Mouse (Mus musculus) MEL (cell line): Measurements from ENCODE around the gene Nadk2. TPM values are rescaled to one million over a fixed set of nuclear protein-coding genes. Genes with fewer than 3 reads are reported as not detected.

Source experiments
- DNase-seq: peaks from one replicate; pipeline ENCODE4 v3.0.0; 2011; ENCODE audit warnings: low read depth, low spot score
- H3K27ac ChIP-seq: 2 replicates; pipeline ENCODE4 v1.5.1; 2012; ENCODE audit warnings: low read depth, mild to moderate bottlenecking, control low read depth, low read length, moderate library complexity; ENCODE audit not compliant: control insufficient read depth
- H3K27me3 ChIP-seq, 2 experiments: fragments of 150-350 bp in 1 of 2; sonication (generic) in 1 of 2; 2 replicates each; pipeline ENCODE4 v1.6.1; 2012; ENCODE audit warnings: low read length in 2 of 2, mild to moderate bottlenecking in 2 of 2, improper control_type of control experiment in 1 of 2, moderate library complexity in 1 of 2; ENCODE audit not compliant: insufficient read depth in 2 of 2, control insufficient read depth in 1 of 2
- H3K36me3 ChIP-seq, 2 experiments: 2 replicates each; pipeline ENCODE4 v1.6.1; 2012 to 2014; ENCODE audit warnings: low read length in 2 of 2, improper control_type of control experiment in 1 of 2, inconsistent platforms in 1 of 2, mild to moderate bottlenecking in 1 of 2; ENCODE audit not compliant: insufficient read depth in 2 of 2, control insufficient read depth in 1 of 2
- H3K4me1 ChIP-seq, 2 experiments: fragments of 150-350 bp in 1 of 2; sonication (generic) in 1 of 2; 2 replicates each; pipeline ENCODE4 v1.6.1; 2012; ENCODE audit warnings: low read length in 2 of 2, improper control_type of control experiment in 1 of 2, mild to moderate bottlenecking in 1 of 2; ENCODE audit not compliant: insufficient read depth in 2 of 2, control insufficient read depth in 1 of 2
- H3K4me3 ChIP-seq, 2 experiments: fragments of 150-350 bp in 1 of 2; sonication (generic) in 1 of 2; 2 replicates each; pipeline ENCODE4 v1.5.1; 2012; ENCODE audit warnings: low read depth in 2 of 2, low read length in 2 of 2, mild to moderate bottlenecking in 2 of 2, moderate library complexity in 2 of 2, control low read depth in 1 of 2, improper control_type of control experiment in 1 of 2; ENCODE audit not compliant: control insufficient read depth in 1 of 2, insufficient read depth in 1 of 2
- H3K79me2 ChIP-seq: 2 replicates; pipeline ENCODE4 v1.6.1; 2012; ENCODE audit warnings: mild to moderate bottlenecking, low read length, moderate library complexity; ENCODE audit not compliant: control insufficient read depth, poor library complexity, insufficient read depth
- H3K9ac ChIP-seq: 2 replicates; pipeline ENCODE4 v1.6.1; 2012; ENCODE audit warnings: low read depth, mild to moderate bottlenecking, control low read depth, low read length, moderate library complexity; ENCODE audit not compliant: control insufficient read depth, poor library complexity, severe bottlenecking
- H3K9me3 ChIP-seq: fragments of 150-350 bp; sonication (generic); replicated peaks from 2 replicates; pipeline ENCODE4 v1.6.1; 2012; ENCODE audit warnings: mild to moderate bottlenecking, low read length, improper control_type of control experiment, moderate library complexity; ENCODE audit not compliant: insufficient read depth
- BHLHE40 ChIP-seq: IDR thresholded peaks from 2 replicates; pipeline ENCODE4 v1.6.1; 2012; ENCODE audit warnings: low read depth, mild to moderate bottlenecking, inconsistent platforms, low read length, improper control_type of control experiment, borderline replicate concordance
- CTCF ChIP-seq, 3 experiments: IDR thresholded peaks in 2 of 3; conservative IDR thresholded peaks in 1 of 3; 2 replicates each; pipeline ENCODE4 v1.5.1; 2011 to 2012; ENCODE audit warnings: low read length in 3 of 3, low read depth in 2 of 3, mild to moderate bottlenecking in 2 of 3, improper control_type of control experiment in 1 of 3, inconsistent platforms in 1 of 3, mixed read lengths in 1 of 3, moderate library complexity in 1 of 3; ENCODE audit not compliant: control insufficient read depth in 1 of 3, insufficient read depth in 1 of 3, poor library complexity in 1 of 3, severe bottlenecking in 1 of 3
- E2F4 ChIP-seq: IDR thresholded peaks from 2 replicates; pipeline ENCODE4 v1.6.1; 2011; ENCODE audit warnings: low read depth, low read length, improper control_type of control experiment, borderline replicate concordance
- ELF1 ChIP-seq: IDR thresholded peaks from 2 replicates; pipeline ENCODE4 v1.6.1; 2014; ENCODE audit warnings: low read depth, mild to moderate bottlenecking, inconsistent platforms, low read length, improper control_type of control experiment, moderate library complexity
- GABPA ChIP-seq: IDR thresholded peaks from 2 replicates; pipeline ENCODE4 v1.6.1; 2012; ENCODE audit warnings: low read depth, mild to moderate bottlenecking, inconsistent platforms, low read length, improper control_type of control experiment, moderate library complexity
- HCFC1 ChIP-seq: IDR thresholded peaks from 2 replicates; pipeline ENCODE4 v1.6.1; 2012; ENCODE audit warnings: low read depth, mild to moderate bottlenecking, inconsistent platforms, low read length, improper control_type of control experiment, moderate library complexity
- MAFK ChIP-seq: IDR thresholded peaks from 2 replicates; pipeline ENCODE4 v1.6.1; 2011; ENCODE audit warnings: low read depth, mild to moderate bottlenecking, low read length, improper control_type of control experiment, borderline replicate concordance
- MAX ChIP-seq: IDR thresholded peaks from 2 replicates; pipeline ENCODE4 v1.6.1; 2011; ENCODE audit warnings: low read length, improper control_type of control experiment
- MXI1 ChIP-seq: IDR thresholded peaks from 2 replicates; pipeline ENCODE4 v1.6.1; 2011; ENCODE audit warnings: mild to moderate bottlenecking, low read depth, low read length, improper control_type of control experiment
- MYC ChIP-seq: IDR thresholded peaks from 2 replicates; pipeline ENCODE4 v1.6.1; 2011; ENCODE audit warnings: low read depth, mild to moderate bottlenecking, low read length, improper control_type of control experiment, moderate library complexity
- NRF1 ChIP-seq: IDR thresholded peaks from 2 replicates; pipeline ENCODE4 v1.6.1; 2014; ENCODE audit warnings: low read depth, mild to moderate bottlenecking, inconsistent platforms, low read length, improper control_type of control experiment, moderate library complexity; ENCODE audit not compliant: poor library complexity, insufficient read depth, severe bottlenecking
- POLR2AphosphoS5 ChIP-seq: IDR thresholded peaks from 2 replicates; pipeline ENCODE4 v1.6.1; 2012; ENCODE audit warnings: low read depth, borderline replicate concordance, mild to moderate bottlenecking, inconsistent platforms, low read length, moderate library complexity, mixed read lengths
- RAD21 ChIP-seq: IDR thresholded peaks from 2 replicates; pipeline ENCODE4 v1.6.1; 2011; ENCODE audit warnings: mild to moderate bottlenecking, low read depth, low read length, improper control_type of control experiment
- RCOR1 ChIP-seq: IDR thresholded peaks from 2 replicates; pipeline ENCODE4 v1.6.1; 2012; ENCODE audit warnings: low read depth, mild to moderate bottlenecking, inconsistent platforms, low read length, improper control_type of control experiment
- SMC3 ChIP-seq: IDR thresholded peaks from 2 replicates; pipeline ENCODE4 v1.6.1; 2011; ENCODE audit warnings: low read depth, low read length, improper control_type of control experiment
- TAL1 ChIP-seq: IDR thresholded peaks from 2 replicates; pipeline ENCODE4 v1.6.1; 2012; ENCODE audit warnings: mild to moderate bottlenecking, inconsistent platforms, low read length, moderate library complexity, mixed read lengths
- TCF12 ChIP-seq: IDR thresholded peaks from 2 replicates; pipeline ENCODE4 v1.6.1; 2014; ENCODE audit warnings: low read depth, mild to moderate bottlenecking, inconsistent platforms, low read length, improper control_type of control experiment, moderate library complexity
- UBTF ChIP-seq: IDR thresholded peaks from 2 replicates; pipeline ENCODE4 v1.6.1; 2012; ENCODE audit warnings: low read depth, mild to moderate bottlenecking, inconsistent platforms, low read length, improper control_type of control experiment, moderate library complexity, borderline replicate concordance; ENCODE audit not compliant: insufficient read depth
- USF1 ChIP-seq: IDR thresholded peaks from 2 replicates; pipeline ENCODE4 v1.6.1; 2014; ENCODE audit warnings: low read depth, mild to moderate bottlenecking, inconsistent platforms, low read length, improper control_type of control experiment, moderate library complexity
- USF2 ChIP-seq, 2 experiments: IDR thresholded peaks; 2 replicates each; pipeline ENCODE4 v1.6.1; 2011 to 2012; ENCODE audit warnings: improper control_type of control experiment in 2 of 2, low read length in 2 of 2, borderline replicate concordance in 1 of 2, inconsistent platforms in 1 of 2, low read depth in 1 of 2, mild to moderate bottlenecking in 1 of 2; ENCODE audit not compliant: insufficient read depth in 1 of 2
- ZNF384 ChIP-seq: IDR thresholded peaks from 2 replicates; pipeline ENCODE4 v1.6.1; 2012; ENCODE audit warnings: low read depth, mild to moderate bottlenecking, inconsistent platforms, low read length, improper control_type of control experiment
- polyA plus RNA-seq, 2 experiments: library from polyadenylated mRNA; stranded (reverse) in 1 of 2; unstranded in 1 of 2; fragments of >175 nt in 1 of 2; fragments of >200 nt in 1 of 2; gene quantifications; 2 replicates each; pipeline versions ENCODE4 v1.2.1 to v1.2.4; 2012; ENCODE audit warnings: low replicate concordance in 2 of 2, low read depth in 1 of 2; ENCODE audit not compliant: insufficient read length in 2 of 2, insufficient read depth in 1 of 2, missing spikeins in 1 of 2
- total RNA-seq: library from RNA; depleted of rRNA; stranded (reverse); fragments of 300-350 nt; gene quantifications from 2 replicates; pipeline ENCODE4 v1.2.3, GENCODE M21; 2012

Nadk2 gene
- total and polyA plus RNA-seq, 3 experiments, result 168 to 659 (median 361) TPM

GRCm38 (mm10) chr15:9124856-9125255 lies 53.8 kb downstream of the Nadk2 start:
- no peak for DNase-seq
- Histone ChIP-seq H3K36me3 (peaks cover 0 to 23% of the 10 kb centered on the region in 2 experiments; a peak in 3 of 4 replicates), H3K9ac (no peak overlapping the region), H3K27me3 (no peaks in the 10 kb centered on the region), H3K4me1 (no peaks in the 10 kb centered on the region), H3K4me3 (no peak overlapping the region), H3K9me3 (no peaks in the 10 kb centered on the region), H3K79me2 (0 out of 2 replicates have a peak, but pooled peaks cover 1% of the 10 kb centered on the region), H3K27ac (no peak overlapping the region)
- TF ChIP-seq MXI1 (no peak), NRF1 (no peak), ZNF384 (no peak), USF2 (IDR thresholded peaks at IDR 0.05; ENCODE audit: borderline replicate concordance in 1 of 2, insufficient read depth in 1 of 2, low read depth in 1 of 2, low read length in 2 of 2) (no peak), RAD21 (no peak), POLR2AphosphoS5 (no peak), HCFC1 (no peak), ELF1 (no peak), RCOR1 (no peak), CTCF (IDR thresholded peaks at IDR 0.05 in 2 of 3, conservative IDR thresholded peaks at IDR 0.05 in 1 of 3; ENCODE audit: control insufficient read depth in 1 of 3, insufficient read depth in 1 of 3, low read depth in 2 of 3, low read length in 3 of 3, poor library complexity in 1 of 3, severe bottlenecking in 1 of 3) (no peak), MAX (no peak), MYC (no peak), UBTF (no peak), TAL1 (no peak), BHLHE40 (no peak), USF1 (no peak), TCF12 (no peak), SMC3 (no peak)

- Histone ChIP-seq H3K36me3 (peaks cover 2 to 29% of the 10 kb centered on the region in 2 experiments; a peak in 3 of 4 replicates), H3K9ac (no peak overlapping the region), H3K27ac (no peak overlapping the region), H3K4me3 (no peak overlapping the region), H3K4me1 (peaks cover 0 to 2% of the 10 kb centered on the region in 2 experiments; a peak in 1 of 4 replicates), H3K79me2 (0 out of 2 replicates have a peak, but pooled peaks cover 1% of the 10 kb centered on the region), H3K9me3 (no peaks in the 10 kb centered on the region), H3K27me3 (no peaks in the 10 kb centered on the region)
- TF ChIP-seq E2F4 (no peak), GABPA (no peak), MAFK (no peak)
- DNase-seq, result no peak
These were observed 56.2 kb downstream of the Nadk2 start for GRCm38 (mm10) chr15:9127051-9127791.
